Mouse (Mus musculus) right cerebral cortex, postnatal 14 days (tissue): ENCODE measurements around the gene Pes1.
"Not testable (repeated sequence)": the region's sequence is repeated elsewhere in the genome, so short reads cannot be mapped to it uniquely, and the experiment has no call there.

Source experiments
- DNase-seq: peaks from one replicate; pipeline ENCODE4 v3.0.0; 2022

Pes1 gene

GRCm38 (mm10) chr11:4012616-4013015 is 48.8 kb downstream of the Pes1 start:
- DNase-seq, result no peak

- not testable (repeated sequence) for DNase-seq
These were observed 52.0 kb downstream of the Pes1 start for GRCm38 (mm10) chr11:4015796-4016195.

- DNase-seq, result not testable (repeated sequence)
These were observed 58.3 kb downstream of the Pes1 start for GRCm38 (mm10) chr11:4022111-4022510.

- no peak for DNase-seq
These were observed 59.5 kb downstream of the Pes1 start for GRCm38 (mm10) chr11:4023321-4023720.

GRCm38 (mm10) chr11:4027066-4027465 is 63.3 kb downstream of the Pes1 start:
- DNase-seq, result no peak

- DNase-seq, result no peak
These were observed 64.0 kb downstream of the Pes1 start for GRCm38 (mm10) chr11:4027561-4028334.

- no peak for DNase-seq
These were observed 65.6 kb downstream of the Pes1 start for GRCm38 (mm10) chr11:4029343-4029742.
